Mouse (Mus musculus) heart, embryonic 14.5 days (tissue): ENCODE measurements at regions not wholly inside any gene's neighbourhood (a gene's known extent, or its start where the extent isn't known, plus 50 kb on each side); places are given as distances from the start of the nearest gene placed in this dataset.

ENCODE experiments used
- ATAC-seq: fragments of 200-750 bp; cut with Nextera tagmentation; 2 replicates; pipeline ENCODE4 v1.8.0; 2017; ENCODE audit warnings: low read depth, moderate TSS enrichment; ENCODE audit not compliant: insufficient number of reproducible peaks, insufficient read depth, low FRiP score
- H3K27ac ChIP-seq, 2 experiments: fragments of 200-500 bp in 1 of 2; fragments of 300-500 bp in 1 of 2; sonication (generic) in 1 of 2; replicated peaks in 1 of 2; 2 replicates each; pipeline ENCODE4 v1.5.1; 2012 to 2014; ENCODE audit warnings: low read depth in 2 of 2, low read length in 2 of 2, control low read depth in 1 of 2, mild to moderate bottlenecking in 1 of 2, mixed read lengths in 1 of 2; ENCODE audit not compliant: control insufficient read depth in 1 of 2, insufficient read depth in 1 of 2
- H3K27me3 ChIP-seq: fragments of 300-500 bp; sonication (generic); 2 replicates; pipeline ENCODE4 v1.6.1; 2014; ENCODE audit warnings: mild to moderate bottlenecking, low read length, control low read depth; ENCODE audit not compliant: control insufficient read depth, insufficient read depth
- H3K36me3 ChIP-seq: fragments of 300-500 bp; sonication (generic); 2 replicates; pipeline ENCODE4 v1.6.1; 2014; ENCODE audit warnings: mild to moderate bottlenecking, control low read depth, low read length, mixed read lengths; ENCODE audit not compliant: control insufficient read depth, insufficient read depth
- H3K4me1 ChIP-seq, 2 experiments: fragments of 200-500 bp in 1 of 2; fragments of 300-500 bp in 1 of 2; sonication (generic) in 1 of 2; 2 replicates each; pipeline ENCODE4 v1.6.1; 2012 to 2014; ENCODE audit warnings: low read length in 2 of 2, control low read depth in 1 of 2, mixed read lengths in 1 of 2; ENCODE audit not compliant: control insufficient read depth in 2 of 2, insufficient read depth in 2 of 2
- H3K4me2 ChIP-seq: fragments of 300-500 bp; sonication (generic); 2 replicates; pipeline ENCODE4 v1.6.1; 2014; ENCODE audit warnings: mild to moderate bottlenecking, low read length
- H3K4me3 ChIP-seq, 2 experiments: fragments of 200-500 bp in 1 of 2; fragments of 300-500 bp in 1 of 2; sonication (generic) in 1 of 2; 2 replicates each; pipeline ENCODE4 v1.5.1; 2012 to 2014; ENCODE audit warnings: low read length in 2 of 2, mild to moderate bottlenecking in 2 of 2, control low read depth in 1 of 2, low read depth in 1 of 2, moderate library complexity in 1 of 2; ENCODE audit not compliant: control insufficient read depth in 1 of 2, insufficient read depth in 1 of 2
- H3K9ac ChIP-seq: fragments of 300-500 bp; sonication (generic); 2 replicates; pipeline ENCODE4 v1.6.1; 2014; ENCODE audit warnings: mild to moderate bottlenecking, low read length
- H3K9me3 ChIP-seq: fragments of 300-500 bp; sonication (generic); 2 replicates; pipeline ENCODE4 v1.6.1; 2016; ENCODE audit warnings: low read length, control low read depth; ENCODE audit not compliant: control insufficient read depth
- WGBS: fragments of 180-500 bp; shearing (Covaris S2); extraction: QIAGEN DNeasy Blood & Tissue Kit; methylation state at CpG from one replicate; pipeline ENCODE4 v1.1.7; 2014; 5-methylcytosine and 5-hydroxymethylcytosine counted together

DNA sequence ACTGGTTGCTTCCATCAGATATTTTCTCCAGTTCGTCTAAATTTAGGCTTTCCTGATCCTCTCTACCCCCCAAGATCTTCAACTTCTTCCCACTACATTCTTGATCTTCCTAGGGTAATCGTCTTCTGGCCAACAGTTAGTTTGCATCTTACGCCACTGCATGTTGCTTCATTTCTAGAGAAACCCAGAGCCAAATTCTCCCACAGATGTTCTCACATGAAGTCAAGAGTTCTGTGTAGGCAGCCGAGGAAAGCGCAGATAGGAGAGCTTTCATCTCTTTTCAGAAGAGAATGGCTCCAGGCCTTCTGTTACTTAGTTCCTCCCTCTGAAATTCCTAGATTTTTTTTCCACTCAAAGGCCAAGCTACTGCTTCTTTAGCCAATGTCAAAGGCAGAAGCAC is 179.9 kb downstream of the Fgf10 start:
- Histone ChIP-seq H3K4me1 (no peaks in the 10 kb centered on the region), H3K4me3 (no peak overlapping the region), H3K4me2 (no peak overlapping the region), H3K9me3 (no peaks in the 10 kb centered on the region), H3K27me3 (no peaks in the 10 kb centered on the region), H3K36me3 (no peaks in the 10 kb centered on the region), H3K27ac (no peak overlapping the region), H3K9ac (no peak overlapping the region)
- no peak for ATAC-seq
- WGBS: 78% methylated on average over 5 of the region's 5 CpGs

GRCm38 (mm10) chr13:118850708-118851107 is 181.1 kb downstream of the Fgf10 start:
- H3K4me3 ChIP-seq: no peak overlapping the region
- no peaks in the 10 kb centered on the region for H3K9me3 ChIP-seq
- ATAC-seq: no peak
- no peaks in the 10 kb centered on the region for H3K27me3 ChIP-seq
- WGBS: 83% methylated on average over 8 of the region's 8 CpGs
- H3K4me1 ChIP-seq: no peaks in the 10 kb centered on the region
- no peaks in the 10 kb centered on the region for H3K36me3 ChIP-seq
- no peak overlapping the region for H3K4me2 ChIP-seq
- H3K9ac ChIP-seq: no peak overlapping the region
- no peak overlapping the region for H3K27ac ChIP-seq

- Histone ChIP-seq H3K4me3 (no peak overlapping the region), H3K27ac (no peak overlapping the region), H3K4me2 (no peak overlapping the region), H3K9ac (no peak overlapping the region), H3K36me3 (no peaks in the 10 kb centered on the region), H3K9me3 (no peaks in the 10 kb centered on the region), H3K27me3 (no peaks in the 10 kb centered on the region), H3K4me1 (no peaks in the 10 kb centered on the region)
- WGBS: 77% methylated on average over 9 of the region's 9 CpGs
- ATAC-seq: no peak
These were observed 216.8 kb downstream of the Fgf10 start for GRCm38 (mm10) chr13:118886339-118886810.

DNA sequence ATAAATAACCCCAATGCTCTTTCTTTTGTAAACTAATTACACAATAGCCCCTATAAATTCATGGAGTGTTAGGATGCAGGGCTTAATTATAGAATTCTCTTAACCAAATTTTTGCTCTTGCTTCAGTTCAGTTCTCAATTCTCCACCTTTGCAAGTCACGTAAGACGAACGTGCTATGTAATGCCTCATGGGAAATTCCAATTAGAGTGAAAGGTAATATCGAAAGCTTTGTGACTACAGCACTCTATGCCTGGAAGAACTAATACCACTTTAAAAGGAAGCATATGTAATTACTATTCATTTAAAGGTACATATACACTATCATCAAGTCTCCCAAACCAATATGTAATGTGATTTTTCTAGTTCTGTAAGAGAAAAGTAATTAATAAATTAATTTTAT is 225.5 kb downstream of the Fgf10 start:
- 90% methylated on average over 4 of the region's 4 CpGs for WGBS

DNA sequence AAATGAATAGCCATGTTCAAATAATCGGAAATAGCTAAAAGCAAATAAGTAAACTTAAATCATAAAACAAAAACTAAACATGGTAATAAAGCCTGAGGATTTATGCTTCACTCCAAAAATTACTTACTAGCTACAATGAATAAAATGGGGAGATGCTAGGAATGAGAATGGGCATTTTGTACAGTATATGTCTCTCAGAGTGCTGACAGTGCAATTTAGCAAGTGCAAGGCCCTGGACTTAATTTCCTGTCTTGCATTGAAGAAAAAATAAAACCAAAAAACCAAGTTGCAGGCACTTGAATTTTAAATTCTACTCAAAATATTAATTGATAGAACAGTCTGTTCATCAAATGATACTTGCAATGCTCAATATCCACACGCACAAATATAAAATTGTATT is 232.4 kb downstream of the Fgf10 start:
- no peaks in the 10 kb centered on the region for H3K36me3 ChIP-seq
- no peak overlapping the region for H3K4me3 ChIP-seq
- H3K27me3 ChIP-seq: no peaks in the 10 kb centered on the region
- no peak for ATAC-seq
- no peak overlapping the region for H3K27ac ChIP-seq
- WGBS: 89% methylated on average over 2 of the region's 2 CpGs
- no peaks in the 10 kb centered on the region for H3K9me3 ChIP-seq
- no peak overlapping the region for H3K4me2 ChIP-seq
- no peak overlapping the region for H3K9ac ChIP-seq
- no peaks in the 10 kb centered on the region for H3K4me1 ChIP-seq

More for the DNA sequence above, 225.5 kb downstream of the Fgf10 start:
- ATAC-seq: no peak
- no peak overlapping the region for H3K9ac ChIP-seq
- no peaks in the 10 kb centered on the region for H3K36me3 ChIP-seq
- H3K4me3 ChIP-seq: no peak overlapping the region
- no peaks in the 10 kb centered on the region for H3K4me1 ChIP-seq
- no peaks in the 10 kb centered on the region for H3K27me3 ChIP-seq
- H3K4me2 ChIP-seq: no peak overlapping the region
- no peaks in the 10 kb centered on the region for H3K9me3 ChIP-seq
- no peak overlapping the region for H3K27ac ChIP-seq

DNA sequence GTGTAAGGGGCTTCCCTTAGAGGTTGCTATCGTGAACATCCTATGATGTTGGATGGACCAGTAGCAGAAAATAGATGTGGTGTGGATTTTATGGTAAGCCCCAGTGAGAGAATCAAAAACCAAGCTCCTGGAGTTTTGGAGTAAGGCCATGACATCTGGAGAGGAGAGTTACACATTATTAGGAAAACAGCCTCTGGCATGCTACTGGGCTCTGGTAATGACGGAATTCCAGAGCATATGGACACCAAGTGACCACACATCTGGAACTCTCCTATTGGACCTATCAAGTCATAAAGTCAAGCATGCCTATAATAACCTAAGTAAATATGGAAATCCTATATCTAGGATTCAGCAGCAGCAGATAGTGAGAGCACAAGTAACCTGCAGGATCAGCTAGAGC is 240.8 kb downstream of the Fgf10 start:
- no peak for ATAC-seq
- 87% methylated on average over 2 of the region's 2 CpGs for WGBS
- Histone ChIP-seq H3K27ac (no peak overlapping the region), H3K27me3 (no peaks in the 10 kb centered on the region), H3K4me3 (no peak overlapping the region), H3K9me3 (no peaks in the 10 kb centered on the region), H3K9ac (no peak overlapping the region), H3K36me3 (no peaks in the 10 kb centered on the region), H3K4me1 (no peaks in the 10 kb centered on the region), H3K4me2 (no peak overlapping the region)

DNA sequence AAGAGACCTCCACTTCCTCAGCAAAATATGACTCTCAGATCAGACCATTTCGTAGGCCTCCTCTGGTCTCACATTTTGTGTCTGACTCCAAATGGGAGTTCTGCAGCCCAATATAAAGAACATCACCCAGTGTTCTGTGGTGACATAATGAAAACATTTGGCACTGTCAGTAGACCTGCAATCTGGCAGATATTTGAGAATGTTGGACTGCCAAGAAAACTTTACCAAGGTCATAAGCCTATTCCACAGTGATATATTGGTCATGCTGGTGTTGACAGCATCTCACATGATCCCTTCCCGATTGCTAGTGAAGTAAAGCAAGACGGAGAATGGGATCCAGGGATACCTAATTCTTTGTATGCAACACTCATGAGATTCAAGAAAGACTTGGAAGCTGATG is 271.2 kb downstream of the Fgf10 start:
- no peak overlapping the region for H3K9ac ChIP-seq
- H3K4me2 ChIP-seq: no peak overlapping the region
- no peak for ATAC-seq
- WGBS: 71% methylated on average over 3 of the region's 3 CpGs
- H3K4me1 ChIP-seq: no peaks in the 10 kb centered on the region
- H3K36me3 ChIP-seq: no peaks in the 10 kb centered on the region
- H3K9me3 ChIP-seq: no peaks in the 10 kb centered on the region
- no peak overlapping the region for H3K27ac ChIP-seq
- no peaks in the 10 kb centered on the region for H3K27me3 ChIP-seq
- H3K4me3 ChIP-seq: no peak overlapping the region

DNA sequence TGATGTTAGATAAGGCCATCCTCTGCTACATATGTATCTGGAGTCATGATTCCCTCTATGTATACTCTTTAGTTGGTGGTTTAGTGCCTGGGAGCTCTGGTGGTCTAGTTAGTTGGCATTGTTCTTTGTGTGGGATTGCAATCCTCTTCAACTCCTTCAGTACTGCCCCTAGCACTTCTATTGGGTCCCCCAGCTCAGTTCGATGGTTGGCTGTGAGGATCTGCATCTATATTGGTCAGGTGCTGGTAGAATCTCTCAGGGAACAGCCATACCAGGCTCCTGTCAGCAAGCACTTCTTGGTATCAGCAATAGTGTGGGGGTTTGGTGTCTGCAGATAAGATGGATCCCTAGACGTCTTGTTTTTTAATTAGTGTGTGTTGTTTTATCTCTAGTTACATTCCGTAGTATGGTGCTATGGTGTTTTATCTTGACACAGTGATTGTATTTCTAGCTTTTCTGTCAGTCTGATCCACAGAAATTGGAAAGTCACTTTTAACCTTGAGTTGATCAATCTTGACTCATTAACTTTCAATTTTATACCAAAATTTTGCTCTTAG is 296.6 kb downstream of the Fgf10 start:
- ATAC-seq: no peak
- no peaks in the 10 kb centered on the region for H3K4me1 ChIP-seq
- 8% methylated on average over 3 of the region's 3 CpGs for WGBS

More for the DNA sequence above, 296.6 kb downstream of the Fgf10 start:
- no peak overlapping the region for H3K9ac ChIP-seq
- H3K36me3 ChIP-seq: no peaks in the 10 kb centered on the region
- H3K9me3 ChIP-seq: no peaks in the 10 kb centered on the region
- H3K27me3 ChIP-seq: no peaks in the 10 kb centered on the region
- no peak overlapping the region for H3K4me3 ChIP-seq
- no peak overlapping the region for H3K27ac ChIP-seq
- no peak overlapping the region for H3K4me2 ChIP-seq
